12 mouse cellular contexts compared by ENCODE assay signal in genomic region chr3:31229281-31229680, GRCm38 (mm10).
"Had no signal": no experiment of that assay in that cellular context is flagged by ENCODE, and none has a peak within 500 bp of the region (broad histone marks: within the 10 kb centered on the region; RNA-seq: fewer than 3 reads in every experiment).

No protein-coding gene starts in this region.

- H3K27me3 ChIP-seq: limb, embryonic 12.5 days; liver, embryonic 13.5 days; midbrain, embryonic 12.5 days; neural tube, embryonic 13.5 days; stomach, embryonic 15.5 days had no signal

- H3K27ac ChIP-seq: limb, embryonic 12.5 days; liver, embryonic 13.5 days; midbrain, embryonic 12.5 days; neural tube, embryonic 13.5 days; stomach, embryonic 15.5 days had no signal

- H3K4me1 ChIP-seq: liver, embryonic 13.5 days; neural tube, embryonic 13.5 days had no signal

- H3K4me3 ChIP-seq: limb, embryonic 12.5 days; liver, embryonic 13.5 days; midbrain, embryonic 12.5 days; neural tube, embryonic 13.5 days; stomach, embryonic 15.5 days had no signal

- DNase-seq: kidney, adult 18-20 months; kidney, postnatal 14 days; liver; liver, embryonic 13.5 days; liver, postnatal 0 days; right cerebral cortex, postnatal 14 days; thymus, adult 18-20 months; thymus, postnatal 14 days had no signal
